Mouse (Mus musculus): ENCODE data around the gene Gmip.

- TF ChIP-seq TAL1 (conservative IDR thresholded peaks at IDR 0.05; ENCODE audit: low read depth, low read length) (no peak), CTCF (IDR thresholded peaks at IDR 0.05; ENCODE audit: low read depth, low read length) (no peak), POLR2AphosphoS5 (IDR thresholded peaks at IDR 0.05; ENCODE audit: insufficient replicate concordance, low read depth, low read length) (no peak), GATA1 (IDR thresholded peaks at IDR 0.05; ENCODE audit: borderline replicate concordance, low read length) (no peak)
Measured at GRCm38 (mm10) chr8:69808094-69808863, at the start of gene Gmip.
